Mouse (Mus musculus) left cerebral cortex, postnatal 14 days (tissue): ENCODE results near the gene Hist2h2be. TPM values are rescaled to one million over a fixed set of nuclear protein-coding genes. Genes with fewer than 3 reads are reported as not detected.
"Not testable (repeated sequence)": the region's sequence is repeated elsewhere in the genome, so short reads cannot be mapped to it uniquely, and the experiment has no call there.

Experiments
- DNase-seq, 2 experiments: peaks; one replicate each; pipeline ENCODE4 v3.0.0; 2021 to 2022; ENCODE audit warnings: low spot score in 2 of 2, mixed read lengths in 1 of 2
- intact Hi-C: fragments of 180-260 bp; cut with DNase I; formaldehyde crosslinking; loops from one replicate; pipeline ENCODE4 v1.15.1; 2025
- total RNA-seq, 2 experiments: library from RNA; stranded (reverse); gene quantifications; 2 replicates each; pipeline ENCODE4 v1.2.3; 2021

The Hist2h2be gene
- total RNA-seq, 2 experiments from 2014 or later = 2.3 to 3.8 TPM

DNA sequence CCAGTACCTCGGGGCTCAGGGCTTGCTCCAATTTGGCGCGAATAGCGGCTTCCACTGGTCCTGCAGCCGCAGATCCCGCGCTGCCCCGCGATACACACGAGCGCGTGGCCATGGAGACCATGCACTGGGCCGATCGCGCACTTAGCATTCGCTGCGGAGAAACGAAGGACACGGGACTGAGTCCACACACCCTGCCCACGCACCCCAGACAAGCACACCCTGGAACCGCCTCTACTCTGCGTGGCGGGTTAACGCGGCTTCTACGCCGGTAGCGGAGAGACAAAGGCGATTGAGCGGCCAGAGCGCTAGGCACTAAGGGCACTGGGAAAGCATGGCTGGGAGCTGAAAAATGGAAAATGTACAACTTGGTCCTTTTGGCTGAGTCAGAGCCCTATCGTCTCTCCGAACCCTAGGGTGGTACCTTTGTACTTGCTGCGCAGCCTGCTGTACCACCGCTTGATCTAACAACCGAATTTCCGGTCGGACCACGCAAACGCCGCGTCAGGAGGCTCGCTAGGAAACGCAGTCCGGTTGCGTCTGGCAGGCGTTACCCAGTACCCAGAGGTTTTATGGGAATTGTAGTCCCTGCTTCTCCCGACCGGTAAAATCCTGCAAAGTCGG is 23.7 kb upstream of the Hist2h2be start:
- peak; percentile 93 to 95 for DNase-seq
- intact Hi-C loops = no loop called here

GRCm38 (mm10) chr3:96198181-96198580 is 22.7 kb upstream of the Hist2h2be start:
- intact Hi-C loops = no loop called here
- DNase-seq = no peak

DNA sequence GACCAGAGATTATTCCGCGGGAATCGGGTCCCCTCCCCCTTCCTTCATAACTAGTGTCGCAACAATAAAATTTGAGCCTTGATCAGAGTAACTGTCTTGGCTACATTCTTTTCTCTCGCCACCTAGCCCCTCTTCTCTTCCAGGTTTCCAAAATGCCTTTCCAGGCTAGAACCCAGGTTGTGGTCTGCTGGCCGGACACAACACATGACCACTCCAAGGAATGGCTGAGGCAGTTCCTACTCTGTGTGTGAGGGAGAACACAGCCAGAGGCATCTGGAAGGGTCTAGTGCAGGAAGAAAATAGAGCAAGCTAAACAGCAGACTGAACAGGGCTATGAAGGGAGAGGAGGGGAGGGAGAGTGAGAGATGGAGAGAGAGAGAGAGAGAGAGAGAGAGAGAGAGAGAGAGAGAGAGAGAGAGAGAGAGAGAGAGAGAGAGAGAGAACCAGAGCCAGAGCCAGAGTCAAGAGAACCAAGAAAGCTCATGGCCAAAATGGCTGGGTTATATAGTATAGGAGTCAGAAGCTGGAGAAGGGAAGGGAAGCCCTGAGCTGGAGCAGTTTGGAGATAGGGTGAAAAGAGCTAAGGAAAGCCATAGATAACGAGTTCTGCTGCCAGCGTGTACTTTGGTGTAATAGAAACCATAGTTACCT is 22.2 kb upstream of the Hist2h2be start:
- intact Hi-C loops, DNase-seq: not testable (repeated sequence)

DNA sequence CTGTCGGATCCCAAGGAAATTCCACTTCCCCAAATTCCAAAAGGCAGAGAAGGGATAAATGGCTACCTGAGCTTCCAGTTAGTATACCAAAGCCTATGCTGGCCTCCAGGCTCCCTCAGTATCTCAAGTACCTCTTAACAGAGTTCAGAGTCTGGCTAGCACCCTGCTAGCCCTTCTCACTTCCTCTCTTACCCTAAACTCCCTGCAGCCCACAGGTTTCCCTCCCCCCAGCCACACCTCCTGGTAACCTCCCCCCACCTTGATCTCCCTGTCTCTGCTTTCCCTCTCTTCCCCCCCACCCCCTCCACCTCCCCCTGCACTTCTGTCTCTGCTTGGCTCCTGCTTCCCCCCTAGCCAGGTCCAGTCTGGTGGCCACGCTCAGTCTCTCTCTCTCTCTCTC is 21.2 kb upstream of the Hist2h2be start:
- intact Hi-C loops = no loop called here
- DNase-seq = no peak

- intact Hi-C loops = no loop called here
- no peak for DNase-seq
These were observed 13.1 kb upstream of the Hist2h2be start for GRCm38 (mm10) chr3:96207819-96208218.

DNA sequence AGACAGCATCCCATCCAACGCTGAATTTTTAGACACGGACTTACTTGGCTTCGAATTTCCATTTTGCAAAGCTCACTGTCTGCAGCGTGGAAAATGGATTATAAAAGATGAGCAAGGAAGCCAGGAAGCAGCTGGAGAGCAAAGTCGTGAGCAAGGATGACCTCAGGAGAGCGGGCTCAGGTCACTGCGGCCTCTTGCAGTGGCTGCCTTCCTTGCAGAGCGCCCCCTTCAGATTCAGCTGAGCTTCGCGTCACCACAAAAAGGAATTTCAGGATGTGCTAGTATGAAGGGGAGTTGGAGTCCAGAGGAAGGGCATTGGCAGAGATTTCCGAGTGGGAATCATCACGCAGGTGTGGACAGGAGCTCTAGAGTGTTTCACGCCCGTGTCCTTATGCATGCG is 11.7 kb upstream of the Hist2h2be start:
- intact Hi-C loops = no loop called here
- DNase-seq = no peak

DNA sequence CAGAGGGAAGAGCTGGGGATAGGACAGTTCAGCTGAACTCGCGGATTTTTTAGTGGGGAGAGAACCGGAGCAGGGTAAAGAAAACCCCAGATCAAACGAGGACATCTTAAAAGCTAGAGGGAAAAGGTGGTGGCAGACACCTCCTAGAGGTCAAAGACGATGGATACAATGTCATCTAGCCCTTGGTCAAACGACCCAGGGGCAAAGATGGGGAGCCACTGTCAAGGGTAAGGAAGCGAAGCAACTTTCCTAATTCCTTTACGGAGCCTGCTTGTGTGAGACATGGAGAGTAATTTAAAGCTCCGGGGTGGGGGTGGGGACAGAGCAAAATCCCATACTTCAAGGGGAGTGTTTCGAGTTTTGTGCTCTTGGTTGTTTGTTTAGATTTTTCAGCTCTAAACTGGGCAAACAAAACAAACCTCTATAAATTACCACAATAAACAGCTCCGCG is 1.7 kb upstream of the Hist2h2be start:
- intact Hi-C loops = no loop called here
- no peak for DNase-seq

GRCm38 (mm10) chr3:96219661-96220130 is 1.2 kb upstream of the Hist2h2be start, which contains the start of the genes Bola1 and Hist2h2ab:
Gene Bola1 (minus strand): TSS chr3:96219709.
Gene Hist2h2ab (plus strand): TSS chr3:96219865.
- intact Hi-C loops = loop anchor here (10.0 kb wide), 1 partner anchor 155 kb away; no protein-coding TSS in a partner anchor
- DNase-seq = peak; percentile 71 to 92

DNA sequence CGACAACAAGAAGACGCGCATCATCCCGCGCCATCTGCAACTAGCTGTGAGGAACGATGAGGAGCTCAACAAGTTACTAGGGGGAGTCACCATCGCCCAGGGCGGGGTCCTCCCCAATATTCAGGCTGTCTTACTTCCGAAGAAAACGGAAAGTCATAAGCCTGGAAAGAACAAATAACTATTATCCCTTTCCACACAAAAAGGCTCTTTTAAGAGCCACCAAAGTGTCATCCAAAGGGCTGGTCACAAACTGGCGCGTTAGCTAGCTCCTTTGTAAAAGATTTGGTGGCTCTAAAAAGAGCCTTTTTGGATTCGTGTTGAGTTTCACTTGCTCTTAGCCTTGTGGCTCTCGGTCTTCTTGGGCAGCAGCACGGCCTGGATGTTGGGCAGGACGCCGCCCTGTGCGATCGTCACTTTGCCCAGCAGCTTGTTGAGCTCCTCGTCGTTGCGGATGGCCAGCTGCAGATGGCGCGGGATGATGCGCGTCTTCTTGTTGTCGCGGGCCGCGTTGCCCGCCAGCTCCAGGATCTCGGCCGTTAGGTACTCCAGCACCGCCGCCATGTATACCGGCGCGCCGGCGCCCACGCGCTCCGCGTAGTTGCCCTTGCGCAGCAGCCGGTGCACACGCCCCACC is 671 bp upstream of the Hist2h2be start:
- DNase-seq = not testable (repeated sequence)
- intact Hi-C loops = loop anchor here (10.0 kb wide), 1 partner anchor 155 kb away; no protein-coding TSS in a partner anchor

DNA sequence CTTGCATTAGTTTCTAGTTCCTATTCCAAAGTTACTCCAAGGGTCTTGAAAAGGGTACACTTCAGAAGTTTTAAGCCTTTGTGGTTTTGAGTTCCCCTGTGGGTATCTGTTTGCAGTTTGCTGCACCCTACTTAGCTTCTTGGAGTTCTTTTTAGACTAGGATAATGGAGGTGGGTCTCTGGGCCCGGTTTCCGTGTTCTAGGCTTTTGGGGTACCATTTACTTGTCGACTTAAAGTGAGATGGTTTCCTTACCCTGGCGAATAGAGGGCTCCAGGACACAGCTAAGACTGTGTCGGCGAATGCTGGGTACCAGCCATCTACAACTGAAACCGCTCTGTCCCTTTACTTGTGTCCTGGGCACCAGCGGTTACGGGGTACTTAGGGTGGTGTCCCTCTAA is 720 bp downstream of the Hist2h2be start:
- DNase-seq = no peak
- intact Hi-C loops = loop anchor here (10.0 kb wide), 1 partner anchor 157 kb away; no protein-coding TSS in a partner anchor

DNA sequence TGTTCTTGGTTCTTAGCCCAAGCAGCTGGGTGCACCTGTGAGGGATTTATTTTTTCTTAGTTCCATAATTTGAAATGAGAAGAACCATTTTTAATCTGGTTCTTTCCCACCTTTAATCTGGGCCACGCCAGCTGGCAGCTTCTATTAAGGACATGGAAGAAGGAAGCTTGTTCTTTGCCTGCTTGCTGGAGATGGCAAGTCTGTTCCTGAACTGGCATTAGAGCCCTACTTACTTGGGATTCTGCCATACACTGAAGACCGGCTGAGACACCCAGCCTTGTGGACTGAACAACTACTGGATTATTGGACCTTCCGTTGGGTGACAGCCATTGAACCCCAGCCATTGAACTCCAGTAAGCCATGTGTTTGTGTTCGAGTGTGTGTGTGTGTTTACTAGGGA is 1.9 kb downstream of the Hist2h2be start:
- no peak for DNase-seq
- intact Hi-C loops = loop anchor here (10.0 kb wide), 1 partner anchor 158 kb away; no protein-coding TSS in a partner anchor

DNA sequence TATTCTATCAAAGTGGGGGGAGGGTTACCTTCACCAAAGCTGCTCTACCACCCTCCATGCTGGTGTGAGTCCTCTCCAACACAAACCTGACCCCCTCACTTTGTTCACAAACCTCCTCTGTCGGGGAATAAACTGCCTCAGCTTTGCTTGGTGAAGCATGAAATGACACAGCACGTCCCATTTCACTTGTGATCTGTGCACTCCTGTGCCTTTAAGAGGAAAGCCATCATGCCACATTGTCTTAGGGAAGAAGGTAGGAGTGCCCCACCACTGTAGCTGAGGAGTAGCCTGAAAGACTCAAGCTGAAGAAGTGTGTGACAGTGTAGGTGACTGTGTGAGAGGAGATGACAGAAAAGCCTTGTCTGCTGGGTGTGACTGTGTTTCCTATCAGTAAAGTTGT is 4.5 kb downstream of the Hist2h2be start:
- intact Hi-C loops = loop anchor here (10.0 kb wide), 1 partner anchor 161 kb away; no protein-coding TSS in a partner anchor
- DNase-seq = no peak

- intact Hi-C loops = loop anchor here (10.0 kb wide), 1 partner anchor 162 kb away; no protein-coding TSS in a partner anchor
- DNase-seq = no peak
These were observed 6.1 kb downstream of the Hist2h2be start for GRCm38 (mm10) chr3:96226695-96227648.

- intact Hi-C loops = loop anchor here (10.0 kb wide), 1 partner anchor 164 kb away; no protein-coding TSS in a partner anchor
- no peak for DNase-seq
These were observed 7.9 kb downstream of the Hist2h2be start for GRCm38 (mm10) chr3:96228828-96229227.

- DNase-seq = no peak
- intact Hi-C loops = no loop called here
These were observed 9.5 kb downstream of the Hist2h2be start for GRCm38 (mm10) chr3:96230404-96230803.

GRCm38 (mm10) chr3:96230910-96231757 is 10.2 kb downstream of the Hist2h2be start:
- DNase-seq = no peak
- intact Hi-C loops = no loop called here

GRCm38 (mm10) chr3:96231758-96232120 is 10.8 kb downstream of the Hist2h2be start:
- intact Hi-C loops = no loop called here
- DNase-seq = no peak

DNA sequence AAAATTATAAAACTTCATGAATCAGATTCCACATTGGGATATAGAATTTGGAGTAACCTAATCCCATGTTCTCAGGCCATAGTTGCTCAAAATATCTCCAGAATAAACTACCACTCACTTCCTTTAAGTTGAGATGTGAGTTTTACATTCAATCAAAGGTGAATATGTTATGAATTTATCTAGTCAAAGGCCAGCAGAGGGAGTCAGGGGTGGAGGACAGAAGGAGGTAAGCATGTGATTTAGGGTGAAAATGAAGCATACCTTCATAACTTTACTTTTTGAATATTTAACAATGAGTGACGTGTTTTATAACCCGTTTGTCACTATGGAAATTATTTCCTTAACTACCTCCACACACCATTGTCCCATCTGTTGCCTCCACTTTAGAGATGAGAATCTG is 14.0 kb downstream of the Hist2h2be start:
- intact Hi-C loops = no loop called here

More for the DNA sequence above, 14.0 kb downstream of the Hist2h2be start:
- no peak for DNase-seq
